22 mouse cellular contexts compared by ENCODE assay signal in the genomic region with DNA sequence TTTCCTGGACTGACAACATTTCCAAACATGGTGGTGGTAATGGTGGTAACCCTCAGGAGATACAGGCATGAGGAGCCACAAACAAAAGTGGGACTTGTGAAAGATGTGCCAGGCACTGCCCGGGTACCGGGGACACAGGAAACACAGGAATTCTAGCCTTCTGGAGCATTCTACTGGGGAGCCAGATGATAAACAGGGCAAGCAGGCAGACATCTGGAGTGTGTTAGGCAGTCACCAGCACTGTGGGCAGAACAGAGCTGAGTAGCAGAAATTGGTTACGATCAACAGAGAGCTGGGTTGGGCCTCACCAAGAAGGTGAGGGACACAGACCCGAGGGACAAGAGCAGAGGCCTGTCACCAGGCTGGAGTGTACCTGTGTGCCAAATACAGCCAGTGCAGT. TPM values are rescaled to one million over a fixed set of nuclear protein-coding genes. Genes with fewer than 3 reads are reported as not detected.
DNase-seq lines count a peak whose midpoint lies in the region; ATAC-seq lines count a peak whose summit lies in the region.
"Had no signal": no experiment of that assay in that cellular context is flagged by ENCODE, and none has a peak within 500 bp of the region (broad histone marks: within the 10 kb centered on the region; RNA-seq: fewer than 3 reads in every experiment).

No protein-coding gene starts in this region.

- no peaks in the 10 kb centered on the region for H3K27me3 ChIP-seq in forebrain, embryonic 10.5 days (ENCODE audit: poor library complexity, severe bottlenecking)
- no peaks in the 10 kb centered on the region for H3K27me3 ChIP-seq in forebrain, embryonic 11.5 days (ENCODE audit: control insufficient read depth, insufficient read depth, low read length)
- no peaks in the 10 kb centered on the region for H3K27me3 ChIP-seq in heart, embryonic 16.5 days (ENCODE audit: control insufficient read depth, insufficient read depth, low read length)
- no peaks in the 10 kb centered on the region for H3K27me3 ChIP-seq in limb, embryonic 10.5 days (ENCODE audit: low read depth, poor library complexity, severe bottlenecking)
- H3K27me3 ChIP-seq: CH12.LX; forebrain, embryonic 15.5 days; kidney, embryonic 15.5 days had no signal

- no peak overlapping the region for H3K4me3 ChIP-seq in forebrain, embryonic 10.5 days
- H3K4me3 ChIP-seq in forebrain, embryonic 11.5 days (ENCODE audit: low read depth, low read length): no peak overlapping the region
- no peak overlapping the region for H3K4me3 ChIP-seq in heart, embryonic 16.5 days (ENCODE audit: low read length)
- H3K4me3 ChIP-seq in limb, embryonic 10.5 days: no peak overlapping the region
- H3K4me3 ChIP-seq: forebrain, embryonic 15.5 days; gastrocnemius, adult 2 months; kidney, embryonic 15.5 days; midbrain, embryonic 10.5 days had no signal

- no peak overlapping the region for H3K9ac ChIP-seq in forebrain, embryonic 11.5 days (ENCODE audit: low read length)
- H3K9ac ChIP-seq in heart, embryonic 16.5 days (ENCODE audit: low read length): peak overlapping the region; percentile 5; the same call in 1 of the 2 replicates
- H3K9ac ChIP-seq: forebrain, embryonic 15.5 days; hindbrain, embryonic 14.5 days; kidney, embryonic 15.5 days had no signal

- intact Hi-C loops in heart, postnatal 14 days (cut with DNase I): no loop called here
- intact Hi-C loops in gastrocnemius, postnatal 14 days (cut with DNase I; ENCODE audit: low total_unique reads): loop anchor here (10.0 kb wide), 1 partner anchor 234 kb away; no protein-coding TSS in a partner anchor

- no peaks in the 10 kb centered on the region for H3K9me3 ChIP-seq in forebrain, embryonic 10.5 days
- H3K9me3 ChIP-seq in forebrain, embryonic 11.5 days (ENCODE audit: control insufficient read depth, low read length): no peaks in the 10 kb centered on the region
- H3K9me3 ChIP-seq in heart, embryonic 16.5 days (replicated peaks; ENCODE audit: control insufficient read depth, low read length): no peaks in the 10 kb centered on the region
- H3K9me3 ChIP-seq in limb, embryonic 10.5 days (replicated peaks): no peaks in the 10 kb centered on the region
- H3K9me3 ChIP-seq: forebrain, embryonic 15.5 days; kidney, embryonic 15.5 days; midbrain, embryonic 10.5 days had no signal

- no peak overlapping the region for H3K4me2 ChIP-seq in forebrain, embryonic 11.5 days (ENCODE audit: low read depth, low read length, severe bottlenecking)
- no peak overlapping the region for H3K4me2 ChIP-seq in heart, embryonic 16.5 days (ENCODE audit: low read depth, low read length)
- H3K4me2 ChIP-seq: forebrain, embryonic 15.5 days; hindbrain, embryonic 14.5 days; kidney, embryonic 15.5 days had no signal

- WGBS in forebrain, embryonic 10.5 days: 71% methylated on average over 4 of the region's 4 CpGs
- WGBS in forebrain, embryonic 11.5 days: 84% methylated on average over 4 of the region's 4 CpGs
- WGBS in heart, embryonic 16.5 days: 31% methylated on average over 4 of the region's 4 CpGs
- 28% methylated on average over 4 of the region's 4 CpGs for WGBS in limb, embryonic 10.5 days

- DNase-seq in forebrain, embryonic 10.5 days (ENCODE audit: extremely low spot score, low spot score): no peak
- no peak for DNase-seq in forebrain, embryonic 11.5 days (ENCODE audit: low spot score)
- no peak for DNase-seq in heart, postnatal 14 days
- DNase-seq in limb, embryonic 10.5 days (ENCODE audit: low spot score): peak; percentile 64
- DNase-seq in gastrocnemius, postnatal 14 days: no peak
- no peak for DNase-seq in left cerebral cortex, adult 11 months (ENCODE audit: low spot score)
- DNase-seq: adrenal gland, postnatal 10 days; cerebellum, adult 11 months; cerebellum, postnatal 14 days; gastrocnemius, adult 2 months; heart, adult 18-20 months; lung, adult 18-20 months; right cerebral cortex, postnatal 4 days; thymus, postnatal 4 days had no signal

- H3K36me3 ChIP-seq in forebrain, embryonic 10.5 days (replicated peaks): peaks cover 16% of the 10 kb centered on the region
- H3K36me3 ChIP-seq in forebrain, embryonic 11.5 days (ENCODE audit: control insufficient read depth, insufficient read depth, low read length): no peaks in the 10 kb centered on the region
- H3K36me3 ChIP-seq in heart, embryonic 16.5 days (ENCODE audit: control insufficient read depth, insufficient read depth): no peaks in the 10 kb centered on the region
- peaks cover 18% of the 10 kb centered on the region; the same call in 1 of the 2 replicates for H3K36me3 ChIP-seq in limb, embryonic 10.5 days
- H3K36me3 ChIP-seq: forebrain, embryonic 15.5 days had no signal

- H3K4me1 ChIP-seq in forebrain, embryonic 10.5 days: peaks cover 23% of the 10 kb centered on the region
- H3K4me1 ChIP-seq in forebrain, embryonic 11.5 days (replicated peaks; ENCODE audit: control insufficient read depth, insufficient read depth, low read length): peaks cover 2% of the 10 kb centered on the region; the same call in 1 of the 2 replicates
- H3K4me1 ChIP-seq in heart, embryonic 16.5 days (ENCODE audit: control insufficient read depth, insufficient read depth, low read length): peaks cover 8% of the 10 kb centered on the region
- peaks cover 32% of the 10 kb centered on the region for H3K4me1 ChIP-seq in limb, embryonic 10.5 days
- H3K4me1 ChIP-seq: kidney, embryonic 15.5 days had no signal

- H3K27ac ChIP-seq in forebrain, embryonic 10.5 days: peak overlapping the region; percentile 45
- no peak overlapping the region for H3K27ac ChIP-seq in forebrain, embryonic 11.5 days (ENCODE audit: low read depth, low read length)
- no peak overlapping the region for H3K27ac ChIP-seq in heart, embryonic 16.5 days (ENCODE audit: low read length)
- peak overlapping the region; percentile 73 for H3K27ac ChIP-seq in limb, embryonic 10.5 days
- H3K27ac ChIP-seq: forebrain, embryonic 15.5 days; gastrocnemius, adult 2 months; hindbrain, embryonic 14.5 days; kidney, embryonic 15.5 days; midbrain, embryonic 10.5 days had no signal

- ATAC-seq in forebrain, embryonic 11.5 days (replicated peaks; ENCODE audit: low FRiP score): no peak
- ATAC-seq in heart, embryonic 16.5 days (replicated peaks; ENCODE audit: extremely low read depth, insufficient read depth, low FRiP score): no peak; the same call in 1 of the 2 replicates
- no peak for ATAC-seq in megakaryocyte, adult 5-6 weeks (ENCODE audit: poor library complexity, severe bottlenecking)
- ATAC-seq: forebrain, embryonic 15.5 days; intestine, embryonic 16.5 days had no signal

RNA-seq across cellular contexts. Expression of gene Sh3pxd2a, which starts 34.7 kb away (rescaled TPM):
- polyA plus RNA-seq in forebrain, embryonic 10.5 days (2016; fragmentation: Nextera tagmentation; extraction: Ambion mirVana): 1.5 and 1.8 TPM in 2 replicates
- polyA plus RNA-seq in forebrain, embryonic 11.5 days (2014; fragmentation: Nextera tagmentation; extraction: Ambion mirVana): 5.2 and 5.4 TPM in 2 replicates
- 4.5 and 6.3 TPM in 2 replicates for polyA plus RNA-seq in heart, embryonic 16.5 days (2015; fragmentation: Nextera tagmentation; extraction: Ambion mirVana)
- total RNA-seq in heart, postnatal 14 days (2021): 10 to 100 TPM; 75.2 to 75.9 TPM
- polyA plus RNA-seq in limb, embryonic 10.5 days (2016; fragmentation: Nextera tagmentation; extraction: Ambion mirVana): 3.1 and 3.8 TPM in 2 replicates
- total RNA-seq in gastrocnemius, postnatal 14 days (2021): 10 to 100 TPM; 50.6 to 58.9 TPM
- total RNA-seq in megakaryocyte, adult 5-6 weeks (2015): 1.4 and 1.8 TPM in 2 replicates
- 1.1 and 1.3 TPM in 2 replicates for total RNA-seq in megakaryocyte, adult 5-6 weeks (2017)

RNA-seq across cellular contexts. Expression of gene Stn1, which starts 38.4 kb away (rescaled TPM):
- polyA plus RNA-seq in forebrain, embryonic 10.5 days (2016; fragmentation: Nextera tagmentation; extraction: Ambion mirVana): 64.3 and 68.1 TPM in 2 replicates
- 54.0 and 54.9 TPM in 2 replicates for polyA plus RNA-seq in forebrain, embryonic 11.5 days (2014; fragmentation: Nextera tagmentation; extraction: Ambion mirVana)
- polyA plus RNA-seq in heart, embryonic 16.5 days (2015; fragmentation: Nextera tagmentation; extraction: Ambion mirVana): 37.3 and 38.5 TPM in 2 replicates
- 10 to 100 TPM; 17.3 to 17.8 TPM for total RNA-seq in heart, postnatal 14 days (2021)
- polyA plus RNA-seq in limb, embryonic 10.5 days (2016; fragmentation: Nextera tagmentation; extraction: Ambion mirVana): 62.3 and 74.5 TPM in 2 replicates
- total RNA-seq in gastrocnemius, postnatal 14 days (2021): 10 to 100 TPM in 1 of 2 experiments, 1 to 10 TPM in 1; 6.8 to 11.2 TPM
- 44.2 and 46.2 TPM in 2 replicates for total RNA-seq in megakaryocyte, adult 5-6 weeks (2015)
- total RNA-seq in megakaryocyte, adult 5-6 weeks (2017): 39.2 and 44.9 TPM in 2 replicates

Comparison
In these comparisons a context has a peak if more than half of its experiments do, and no peak if none do; other contexts are left out.
1. H3K27ac ChIP-seq: peak in forebrain, embryonic 10.5 days (single experiment) and limb, embryonic 10.5 days (single experiment); none in forebrain, embryonic 11.5 days (single experiment) and heart, embryonic 16.5 days (single experiment).